Mouse (Mus musculus) neural tube, embryonic 10.5 days (tissue): ENCODE results near the gene Hist1h3a.

Experiments
- DNase-seq: peaks from one replicate; pipeline ENCODE4 v3.0.0-alpha.2; 2017; ENCODE audit warnings: low spot score; ENCODE audit errors: extremely low spot score

Hist1h3a gene

DNA sequence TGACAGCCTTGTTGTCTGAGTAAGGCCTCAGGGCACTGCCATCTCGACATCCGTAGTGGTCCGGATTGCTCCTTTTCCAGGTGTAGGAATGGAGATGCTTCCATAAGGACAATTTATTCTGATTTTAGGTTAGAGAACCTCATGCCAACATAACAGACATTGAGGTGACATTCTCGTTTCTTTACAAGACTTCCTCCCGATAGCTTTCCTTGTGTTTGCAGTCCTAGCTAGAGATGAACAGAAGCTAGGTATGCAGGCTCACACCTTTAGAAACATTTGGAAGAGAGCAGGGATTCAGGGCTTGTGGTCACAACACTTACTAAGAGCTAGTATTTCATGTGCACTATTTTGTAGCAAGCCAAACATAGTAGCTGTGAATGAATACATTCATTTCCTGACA lies 19.0 kb downstream of the Hist1h3a start:
- DNase-seq: no peak

DNA sequence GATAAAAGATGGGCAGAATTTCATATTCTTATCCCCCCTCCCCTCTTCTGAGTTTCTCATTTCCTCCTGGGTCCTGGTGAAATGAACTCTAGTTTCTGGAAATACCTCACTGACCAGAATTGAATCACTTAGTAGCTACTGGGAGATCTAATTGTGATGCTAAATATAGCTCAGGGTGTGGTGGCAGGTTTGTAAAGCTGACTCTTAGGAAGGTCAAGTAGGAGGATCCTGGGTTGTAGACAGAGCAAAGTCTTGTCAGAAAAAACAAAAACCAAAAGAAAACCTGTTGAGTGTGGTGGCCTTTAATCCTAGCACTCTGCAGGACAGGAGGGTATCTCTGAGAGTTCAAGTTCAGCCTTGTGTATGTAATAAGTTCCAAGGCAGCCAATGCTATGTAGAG lies 20.2 kb downstream of the Hist1h3a start:
- no peak for DNase-seq

DNA sequence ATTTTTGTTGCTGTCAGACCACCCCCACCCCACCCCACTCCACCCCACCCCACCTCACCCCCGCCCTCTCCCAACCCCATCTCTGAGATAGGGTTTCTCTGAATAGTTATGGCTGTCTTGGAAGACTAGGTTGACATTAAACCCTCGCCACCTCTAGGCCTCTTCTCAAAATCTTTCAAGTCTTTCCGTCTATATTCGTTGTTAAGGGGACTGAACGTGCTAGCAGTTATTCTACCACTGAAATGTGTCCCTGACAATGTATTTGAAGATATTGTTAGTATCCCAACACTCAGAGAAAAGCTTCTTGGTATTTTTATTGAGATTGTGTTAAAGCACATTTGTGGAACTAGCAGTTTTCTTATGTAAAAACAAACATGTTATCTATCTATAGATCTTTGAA lies 21.3 kb downstream of the Hist1h3a start:
- no peak for DNase-seq

DNA sequence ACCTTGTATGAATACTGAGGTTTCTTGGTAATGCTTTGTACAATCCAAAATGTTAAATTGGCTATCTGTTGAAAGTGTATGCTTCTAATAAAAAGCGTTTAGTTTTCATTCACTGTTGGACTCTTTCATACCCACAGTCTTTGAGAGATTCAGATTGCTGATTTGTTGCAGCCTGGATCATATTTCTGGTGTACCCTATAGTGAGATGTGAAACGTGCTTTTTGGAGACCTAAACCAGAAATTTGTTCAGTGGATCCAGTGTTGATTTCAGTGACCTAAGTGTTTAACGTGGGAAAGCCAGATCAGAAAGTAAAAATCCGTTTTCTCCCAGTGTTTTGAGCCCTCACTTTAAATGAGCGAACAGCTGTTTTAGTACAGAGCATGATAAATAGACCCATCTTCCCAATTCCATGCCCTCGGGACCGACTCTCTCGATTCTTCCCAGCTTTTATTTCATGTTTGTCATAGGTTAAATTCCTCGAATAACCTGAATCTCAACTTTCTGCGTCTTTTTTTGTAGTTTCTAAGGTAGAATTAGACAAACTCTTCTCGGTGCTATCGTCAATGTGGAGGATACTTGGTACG lies 21.8 kb downstream of the Hist1h3a start:
- no peak for DNase-seq

DNA sequence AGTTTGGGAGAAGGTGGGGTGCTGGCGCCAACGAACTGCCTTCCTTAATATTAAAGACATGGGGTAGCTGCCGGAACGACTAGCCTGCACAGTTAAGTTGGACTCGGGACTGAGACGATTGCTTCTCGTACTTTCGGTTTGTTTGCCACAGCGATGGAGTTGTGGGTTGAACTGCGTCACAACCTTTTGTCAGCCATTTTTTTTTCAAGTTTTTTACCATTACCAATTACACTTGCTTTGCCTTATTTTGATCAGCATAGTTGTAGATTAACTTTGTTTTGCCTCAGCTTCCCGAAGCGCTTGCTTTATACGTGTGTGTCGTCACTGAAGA lies 22.3 kb downstream of the Hist1h3a start:
- no peak for DNase-seq

DNA sequence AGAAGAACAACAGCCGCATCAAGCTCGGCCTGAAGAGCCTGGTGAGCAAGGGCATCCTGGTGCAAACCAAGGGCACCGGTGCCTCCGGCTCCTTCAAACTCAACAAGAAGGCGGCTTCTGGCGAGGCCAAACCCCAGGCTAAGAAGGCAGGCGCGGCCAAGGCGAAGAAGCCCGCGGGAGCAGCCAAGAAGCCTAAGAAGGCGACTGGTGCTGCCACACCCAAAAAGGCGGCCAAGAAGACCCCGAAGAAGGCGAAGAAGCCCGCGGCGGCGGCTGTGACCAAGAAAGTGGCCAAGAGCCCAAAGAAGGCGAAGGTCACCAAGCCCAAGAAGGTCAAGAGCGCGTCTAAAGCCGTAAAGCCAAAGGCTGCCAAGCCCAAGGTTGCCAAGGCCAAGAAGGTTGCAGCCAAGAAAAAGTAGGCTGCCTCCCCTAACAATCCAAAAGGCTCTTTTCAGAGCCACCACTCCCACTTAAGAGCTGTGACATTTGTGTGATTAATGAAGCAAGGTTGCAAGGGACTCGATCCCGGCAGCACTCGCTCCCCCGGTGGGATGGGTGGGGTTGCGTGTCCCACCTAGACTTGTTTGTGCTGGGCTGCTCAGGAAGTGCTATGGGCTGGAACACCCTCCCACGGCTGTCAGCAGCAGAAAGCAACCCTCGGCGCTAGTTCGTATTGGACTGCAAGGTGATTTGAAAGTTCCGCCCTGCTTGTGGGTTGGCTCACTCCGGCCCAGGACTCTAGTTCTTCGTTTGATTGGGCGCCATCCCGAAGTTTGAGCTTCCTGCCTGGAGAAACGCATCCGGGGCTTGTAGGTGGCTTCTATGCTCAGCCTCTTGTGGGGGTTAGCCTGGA lies 22.9 kb downstream of the Hist1h3a start:
- DNase-seq: peak; percentile 91

DNA sequence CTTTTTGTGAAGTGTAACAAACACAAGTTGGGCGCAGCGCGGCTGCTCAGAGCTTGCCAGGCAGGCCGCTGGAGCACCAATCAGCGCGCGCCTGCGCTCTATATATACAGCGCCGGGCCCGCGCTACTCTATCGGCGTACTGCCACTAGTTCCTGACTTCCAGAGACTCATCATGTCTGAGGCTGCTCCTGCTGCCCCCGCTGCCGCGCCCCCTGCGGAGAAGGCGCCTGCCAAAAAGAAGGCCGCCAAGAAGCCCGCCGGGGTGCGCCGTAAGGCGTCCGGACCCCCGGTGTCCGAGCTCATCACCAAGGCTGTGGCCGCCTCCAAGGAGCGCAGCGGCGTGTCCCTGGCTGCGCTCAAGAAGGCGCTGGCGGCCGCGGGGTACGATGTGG lies 23.5 kb downstream of the Hist1h3a start, which contains the start of gene Hist1h1c:
TSS of gene Hist1h1c (plus strand) at position 132 of the 392 bp plus-strand sequence.
- DNase-seq: peak; percentile 91

DNA sequence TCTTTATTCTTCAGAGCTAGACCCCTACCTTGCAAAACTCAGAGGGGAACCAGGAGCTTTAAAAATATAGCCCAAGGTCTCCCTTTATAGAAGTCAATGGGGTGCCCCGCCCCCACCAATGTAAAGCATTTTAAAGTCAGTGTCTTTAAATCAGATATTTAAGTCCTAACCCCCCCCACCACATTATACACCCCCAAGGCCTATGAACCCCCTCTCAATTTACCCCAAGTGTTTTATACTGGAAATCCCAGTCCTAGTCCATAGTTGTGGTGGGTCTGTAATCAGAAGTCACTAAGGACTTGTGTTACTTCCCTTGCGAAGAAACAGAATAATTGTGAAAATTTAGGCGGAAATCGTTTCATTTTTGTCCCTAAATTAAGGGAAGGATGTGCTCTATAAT lies 24.1 kb downstream of the Hist1h3a start:
- DNase-seq: no peak

DNA sequence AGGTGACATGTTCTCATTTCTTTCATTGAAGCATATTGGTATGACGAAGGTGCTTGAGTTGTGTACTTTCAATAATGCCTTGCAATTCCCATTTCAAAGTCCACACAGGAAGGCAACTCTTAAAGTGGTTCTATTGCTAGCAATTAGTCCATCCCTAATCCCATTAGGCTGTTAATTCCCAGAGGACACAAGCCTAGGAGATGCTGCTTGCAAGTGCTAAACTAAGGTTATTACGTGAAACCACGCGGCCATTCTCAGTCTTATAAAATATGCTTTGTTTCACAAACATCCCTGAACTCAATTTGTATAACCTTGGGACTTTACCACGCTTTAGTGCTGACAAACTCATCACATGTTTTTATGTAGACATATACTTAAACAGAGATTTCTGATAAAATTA lies 25.1 kb downstream of the Hist1h3a start:
- DNase-seq: no peak

DNA sequence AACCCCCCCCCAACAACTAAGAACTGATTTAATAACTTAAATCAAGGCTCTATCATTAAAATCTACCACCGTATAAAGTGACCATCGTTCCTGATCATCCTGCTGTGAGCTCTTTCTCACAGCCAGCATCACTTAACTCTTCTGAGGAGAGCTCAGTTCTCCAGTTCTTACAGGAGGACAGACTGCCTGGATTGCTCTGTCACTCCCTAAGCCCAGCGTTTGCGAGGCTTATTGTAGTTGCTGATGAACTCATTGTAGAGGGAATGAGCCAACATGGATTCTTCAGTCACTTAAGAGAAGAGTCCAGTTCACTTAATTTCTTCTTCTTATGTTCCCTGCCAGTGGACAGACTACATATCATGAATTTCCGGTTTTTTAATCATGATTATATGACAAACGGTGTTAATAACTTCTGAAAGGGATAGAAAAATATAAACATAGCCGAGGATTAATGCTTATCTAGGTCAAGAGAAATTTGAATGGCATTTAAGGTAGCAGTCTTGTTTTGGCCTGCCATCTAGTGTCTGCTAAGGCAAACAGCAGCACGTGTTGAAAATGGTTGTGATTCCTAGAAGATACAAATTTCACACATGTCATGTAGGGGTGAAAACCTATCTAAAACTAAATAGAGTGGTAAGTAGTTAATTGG lies 29.9 kb downstream of the Hist1h3a start:
- DNase-seq: no peak

DNA sequence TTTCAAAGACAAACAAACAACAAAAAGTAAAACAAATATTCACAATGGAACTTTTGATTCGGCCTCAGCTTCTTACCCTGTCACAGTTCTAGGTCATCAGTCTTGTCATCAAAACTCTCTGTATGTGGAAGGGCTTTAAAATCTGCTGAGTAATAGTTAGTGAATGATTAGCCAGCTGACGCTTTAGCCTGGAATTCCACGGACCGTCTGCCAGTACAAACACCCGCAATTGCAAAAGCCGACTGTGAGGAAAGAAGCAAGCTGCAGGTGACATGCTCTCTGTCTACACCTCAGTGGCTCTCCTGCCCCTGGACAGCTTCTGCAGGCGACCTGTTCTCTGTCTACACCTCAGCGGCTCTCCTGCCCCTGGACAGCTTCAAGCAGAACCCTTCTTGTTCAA lies 31.7 kb downstream of the Hist1h3a start:
- peak; percentile 8 for DNase-seq

DNA sequence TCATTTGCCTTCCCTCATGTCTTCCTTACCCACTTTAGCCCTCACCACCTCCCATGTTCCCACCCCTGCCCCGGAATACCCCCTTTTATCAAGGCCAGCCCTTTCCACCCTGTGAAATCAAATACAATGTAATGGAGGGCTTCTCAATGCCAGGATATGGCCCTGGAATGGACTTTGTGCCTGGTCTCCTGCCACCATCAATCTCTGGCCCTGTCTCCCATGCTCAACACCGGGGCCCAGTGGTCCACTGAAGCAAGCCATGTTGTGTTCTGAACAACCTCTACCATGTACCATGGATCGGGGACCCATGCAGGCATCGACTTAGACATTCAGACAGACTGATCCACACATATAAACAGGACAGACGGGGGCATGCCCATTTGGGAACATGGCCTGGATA lies 32.5 kb downstream of the Hist1h3a start:
- peak; percentile 10 for DNase-seq

DNA sequence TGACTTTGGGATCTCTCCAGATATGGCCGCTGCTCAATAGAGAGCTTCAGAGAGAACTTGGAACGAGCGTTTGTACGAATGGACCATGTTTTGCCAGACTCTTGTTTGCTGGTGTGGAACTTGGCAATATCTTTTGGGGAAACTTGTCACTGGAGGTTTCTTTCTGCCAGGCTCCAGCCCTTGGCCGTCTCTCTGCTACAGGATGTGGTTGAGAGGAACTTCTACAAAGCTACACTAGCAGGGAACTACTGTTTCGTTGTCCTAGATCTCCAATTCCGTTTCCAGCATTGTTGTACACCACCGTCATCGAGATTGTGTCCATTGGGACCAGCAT lies 33.0 kb downstream of the Hist1h3a start:
- no peak for DNase-seq

DNA sequence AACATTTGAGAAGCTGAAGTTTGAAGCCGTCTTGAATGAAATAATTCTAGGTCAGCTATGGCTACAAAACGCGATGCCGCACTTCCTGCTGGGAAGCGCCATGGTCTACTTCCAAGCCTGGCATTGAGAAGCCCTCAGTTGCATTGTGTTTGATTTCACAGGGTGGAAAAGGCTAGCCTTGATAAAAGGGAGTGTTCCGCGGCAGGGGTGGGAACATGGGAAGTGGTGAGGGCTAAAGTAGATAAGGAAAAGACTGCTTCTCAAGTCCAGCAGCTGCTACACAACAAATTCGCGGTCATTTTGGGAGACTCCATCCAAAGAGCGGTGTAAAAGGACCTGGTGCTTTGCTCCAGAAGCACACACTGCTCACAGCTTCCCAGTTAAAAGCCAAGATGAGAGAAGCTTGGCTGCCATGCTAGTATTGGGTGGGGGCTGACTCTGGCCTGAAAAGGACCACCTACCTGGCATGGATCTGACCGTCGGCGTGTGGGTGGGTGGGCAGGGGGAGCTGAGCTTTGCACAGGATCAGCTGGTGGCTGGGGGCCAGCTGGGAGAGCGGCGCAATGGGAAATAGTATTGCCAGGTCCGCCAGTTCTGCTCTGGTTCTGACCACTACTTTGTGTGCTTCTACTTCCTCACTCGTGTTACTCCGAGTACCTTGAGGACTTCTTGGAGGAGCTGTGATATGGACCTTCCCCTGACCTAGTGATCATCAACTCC lies 33.6 kb downstream of the Hist1h3a start:
- peak; percentile 11 for DNase-seq

DNA sequence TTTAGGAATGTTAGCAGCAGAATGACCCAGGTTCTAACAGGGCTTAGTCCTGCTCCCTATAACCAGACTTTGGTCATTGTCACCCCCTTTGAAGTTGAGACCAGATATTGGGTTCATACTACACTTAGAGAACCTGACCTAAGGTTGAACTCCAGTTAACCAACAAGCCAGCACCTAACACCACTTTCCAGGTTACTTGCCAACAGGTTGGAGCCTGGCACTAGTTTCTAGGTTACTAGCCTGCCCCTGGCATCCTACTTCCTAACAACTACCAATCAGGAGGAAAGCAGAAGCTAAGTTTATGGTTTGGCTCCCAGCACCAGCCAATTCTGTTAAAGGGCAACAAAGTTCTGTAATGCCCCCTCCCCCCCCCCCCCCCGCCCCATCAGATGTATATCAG lies 37.0 kb downstream of the Hist1h3a start:
- no peak for DNase-seq

DNA sequence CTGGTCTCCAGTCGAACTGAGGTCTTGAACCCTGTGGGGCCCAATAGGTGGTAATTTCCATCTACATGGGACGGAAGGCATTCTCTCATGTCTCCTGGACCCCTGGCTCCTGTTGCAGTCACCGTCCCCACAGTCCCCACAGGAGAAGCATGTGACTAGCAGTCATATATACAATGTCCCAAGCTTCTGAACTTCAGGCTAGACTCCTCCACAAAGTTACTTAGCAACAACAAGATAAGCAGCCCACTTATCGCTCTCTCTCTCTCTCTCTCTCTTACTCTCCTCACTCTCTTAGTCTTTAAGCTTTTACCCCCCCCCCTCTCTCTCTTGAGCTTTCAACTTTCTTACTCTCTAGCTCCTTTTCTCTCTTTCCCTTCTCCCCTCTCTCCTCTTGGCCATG lies 37.9 kb downstream of the Hist1h3a start:
- DNase-seq: no peak

DNA sequence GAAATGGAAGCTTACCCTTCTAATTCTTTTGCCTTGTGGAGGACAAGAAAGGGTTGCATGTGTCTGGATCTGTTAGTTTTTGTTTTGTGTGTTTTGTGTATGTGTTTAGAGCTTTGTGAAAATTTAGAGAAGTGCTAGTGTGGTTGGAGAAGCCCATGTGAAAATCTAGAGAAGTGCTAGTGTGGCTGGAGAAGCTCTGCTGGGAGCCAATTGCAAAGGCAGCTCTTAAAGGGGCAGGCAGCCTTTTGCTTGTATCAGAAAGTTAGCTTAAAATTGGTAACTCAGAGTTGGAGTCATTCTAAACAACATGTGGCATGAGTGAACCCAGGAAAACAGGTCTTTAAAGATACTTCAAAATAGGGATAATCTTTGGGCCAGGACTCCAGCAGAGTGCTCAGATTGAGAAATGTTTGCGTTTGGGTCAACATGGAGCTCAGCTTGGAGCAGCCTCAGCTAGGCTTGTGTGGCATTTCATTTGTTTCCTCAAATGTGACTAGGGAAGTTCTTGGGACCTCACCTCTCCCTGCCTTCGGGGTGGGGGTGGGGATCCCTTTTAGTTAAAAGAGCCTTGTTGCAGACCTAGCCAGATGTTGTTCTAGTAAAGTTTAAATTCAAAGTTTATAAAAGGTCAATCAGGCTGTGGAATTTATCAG lies 44.5 kb downstream of the Hist1h3a start:
- peak; percentile 11 for DNase-seq

DNA sequence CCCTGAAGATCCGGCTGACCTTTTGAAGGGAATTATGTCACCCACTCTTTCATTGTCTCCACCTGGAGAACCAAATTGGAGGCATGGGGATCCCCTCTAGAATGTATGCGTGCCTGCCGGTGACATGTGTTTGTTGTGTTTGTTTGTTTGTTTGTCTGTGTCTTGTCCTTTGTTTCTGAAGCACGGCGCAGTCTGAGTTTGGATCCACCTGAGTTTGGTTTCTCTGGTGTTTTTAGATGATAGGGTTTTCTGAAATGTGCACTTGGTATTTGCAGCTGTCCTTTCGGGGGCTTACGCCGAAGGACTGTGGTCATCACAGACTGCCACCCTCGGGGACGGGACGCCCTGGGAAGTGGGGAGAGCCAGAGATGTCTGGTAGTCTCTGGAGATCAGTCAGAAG lies 45.0 kb downstream of the Hist1h3a start:
- DNase-seq: peak; percentile 11

DNA sequence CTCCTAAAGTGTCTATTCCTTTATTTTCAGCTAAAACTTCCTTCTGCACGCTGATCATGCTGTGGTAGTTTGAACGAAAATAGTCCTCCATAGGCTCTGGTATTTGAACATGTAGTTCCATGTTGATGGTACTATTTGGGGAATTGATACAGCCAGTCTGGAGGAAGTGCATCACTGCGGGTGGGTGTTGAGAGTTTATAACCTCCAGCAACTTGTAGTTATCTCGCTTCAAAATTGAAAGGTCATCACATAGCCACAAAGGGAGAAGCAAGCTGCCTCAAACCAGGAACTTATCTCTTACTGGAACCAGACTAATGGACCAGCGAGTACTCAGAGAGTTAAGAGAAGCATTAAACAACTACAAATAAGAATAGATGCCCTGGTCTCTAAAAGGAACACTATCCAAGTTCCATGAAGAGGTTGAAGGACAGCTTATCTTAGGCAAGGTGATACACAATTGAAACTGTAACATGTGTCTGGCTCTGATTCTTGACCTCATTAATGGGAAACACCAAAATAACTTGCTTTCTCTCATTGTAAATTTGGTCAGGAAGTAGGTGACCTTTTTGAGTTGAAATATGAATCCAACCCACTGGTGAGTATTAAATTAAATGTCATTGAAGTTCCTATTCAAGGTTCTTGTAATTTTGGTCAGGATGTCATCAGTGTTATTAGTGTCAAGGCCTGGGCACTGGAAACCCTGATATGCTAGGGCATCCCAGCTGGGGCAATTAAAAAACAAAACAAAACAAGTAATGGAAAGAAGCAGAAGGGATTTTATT lies 45.7 kb downstream of the Hist1h3a start:
- DNase-seq: no peak
